Mouse (Mus musculus): Measurements from ENCODE around the gene Aff2. TPM values are rescaled to one million over a fixed set of nuclear protein-coding genes. Genes with fewer than 3 reads are reported as not detected.

Aff2 gene
- polyA plus RNA-seq, 2 experiments = 0.10 to 0.11 TPM

- H3K27ac ChIP-seq = no peak overlapping the region
- H3K9ac ChIP-seq (replicated peaks) = no peak overlapping the region
- no peaks in the 10 kb centered on the region for H3K36me3 ChIP-seq (replicated peaks; ENCODE audit: control insufficient read depth, insufficient read depth, low read depth)
- no peak for ATAC-seq (ENCODE audit: insufficient read depth)
- no peaks in the 10 kb centered on the region for H3K4me1 ChIP-seq (replicated peaks; ENCODE audit: control insufficient read depth in 2 of 2, insufficient read depth in 2 of 2, low read length in 1 of 2)
- H3K27me3 ChIP-seq (ENCODE audit: control insufficient read depth, insufficient read depth, low read length) = no peaks in the 10 kb centered on the region
- no peak for DNase-seq (ENCODE audit: low read depth in 3 of 3, low spot score in 3 of 3)
- no peak overlapping the region for H3K4me2 ChIP-seq (ENCODE audit: low read depth)
- H3K9me3 ChIP-seq (ENCODE audit: control insufficient read depth, low read length) = no peaks in the 10 kb centered on the region
- H3K4me3 ChIP-seq (ENCODE audit: insufficient read depth in 1 of 2, low read depth in 2 of 2, low read length in 2 of 2) = no peak overlapping the region
- no peak for TF ChIP-seq CTCF (IDR thresholded peaks at IDR 0.05; ENCODE audit: low read depth)
- TF ChIP-seq EP300 (IDR thresholded peaks at IDR 0.05; ENCODE audit: low read depth) = no peak
- 40% methylated on average over 1 of the region's 1 CpGs for WGBS (ENCODE audit: insufficient replicate concordance)
Observed at GRCm38 (mm10) chrX:69540811-69541210, 180.7 kb downstream of the Aff2 start.

GRCm38 (mm10) chrX:69579903-69580459 lies 219.9 kb downstream of the Aff2 start:
- H3K36me3 ChIP-seq (replicated peaks; ENCODE audit: control insufficient read depth, insufficient read depth, low read depth) = no peaks in the 10 kb centered on the region
- DNase-seq (ENCODE audit: low read depth in 3 of 3, low spot score in 3 of 3) = no peak
- no peaks in the 10 kb centered on the region for H3K4me1 ChIP-seq (replicated peaks; ENCODE audit: control insufficient read depth in 2 of 2, insufficient read depth in 2 of 2, low read length in 1 of 2)
- no peaks in the 10 kb centered on the region for H3K9me3 ChIP-seq (ENCODE audit: control insufficient read depth, low read length)
- TF ChIP-seq EP300 (IDR thresholded peaks at IDR 0.05; ENCODE audit: low read depth) = no peak
- no peak for TF ChIP-seq CTCF (IDR thresholded peaks at IDR 0.05; ENCODE audit: low read depth)
- 64% methylated on average over 2 of the region's 2 CpGs for WGBS (ENCODE audit: insufficient replicate concordance)
- H3K4me3 ChIP-seq (ENCODE audit: insufficient read depth in 1 of 2, low read depth in 2 of 2, low read length in 2 of 2) = no peak overlapping the region
- H3K27me3 ChIP-seq (ENCODE audit: control insufficient read depth, insufficient read depth, low read length) = no peaks in the 10 kb centered on the region
- no peak overlapping the region for H3K27ac ChIP-seq
- no peak overlapping the region for H3K4me2 ChIP-seq (ENCODE audit: low read depth)
- no peak for ATAC-seq (ENCODE audit: insufficient read depth)
- H3K9ac ChIP-seq (replicated peaks) = no peak overlapping the region

GRCm38 (mm10) chrX:69608793-69609192 lies 248.7 kb downstream of the Aff2 start:
- H3K9ac ChIP-seq (replicated peaks) = no peak overlapping the region
- H3K4me2 ChIP-seq (ENCODE audit: low read depth) = no peak overlapping the region
- H3K27me3 ChIP-seq (ENCODE audit: control insufficient read depth, insufficient read depth, low read length) = no peaks in the 10 kb centered on the region
- no peak overlapping the region for H3K27ac ChIP-seq
- DNase-seq (ENCODE audit: low read depth in 3 of 3, low spot score in 3 of 3) (no peak), ATAC-seq (ENCODE audit: insufficient read depth) (no peak)
- H3K9me3 ChIP-seq (ENCODE audit: control insufficient read depth, low read length) = no peaks in the 10 kb centered on the region
- no peaks in the 10 kb centered on the region for H3K36me3 ChIP-seq (replicated peaks; ENCODE audit: control insufficient read depth, insufficient read depth, low read depth)
- no peaks in the 10 kb centered on the region for H3K4me1 ChIP-seq (replicated peaks; ENCODE audit: control insufficient read depth in 2 of 2, insufficient read depth in 2 of 2, low read length in 1 of 2)
- no peak overlapping the region for H3K4me3 ChIP-seq (ENCODE audit: insufficient read depth in 1 of 2, low read depth in 2 of 2, low read length in 2 of 2)
- TF ChIP-seq EP300 (IDR thresholded peaks at IDR 0.05; ENCODE audit: low read depth) = no peak
- no peak for TF ChIP-seq CTCF (IDR thresholded peaks at IDR 0.05; ENCODE audit: low read depth)

GRCm38 (mm10) chrX:69663038-69663437 lies 302.9 kb downstream of the Aff2 start:
- Histone ChIP-seq H3K4me3 (ENCODE audit: insufficient read depth in 1 of 2, low read depth in 2 of 2, low read length in 2 of 2) (no peak overlapping the region), H3K4me2 (ENCODE audit: low read depth) (no peak overlapping the region), H3K27ac (no peak overlapping the region), H3K4me1 (replicated peaks; ENCODE audit: control insufficient read depth in 2 of 2, insufficient read depth in 2 of 2, low read length in 1 of 2) (no peaks in the 10 kb centered on the region), H3K9ac (replicated peaks) (no peak overlapping the region), H3K9me3 (ENCODE audit: control insufficient read depth, low read length) (no peaks in the 10 kb centered on the region), H3K36me3 (replicated peaks; ENCODE audit: control insufficient read depth, insufficient read depth, low read depth) (no peaks in the 10 kb centered on the region), H3K27me3 (ENCODE audit: control insufficient read depth, insufficient read depth, low read length) (no peaks in the 10 kb centered on the region)
- TF ChIP-seq CTCF (IDR thresholded peaks at IDR 0.05; ENCODE audit: low read depth) = no peak
- TF ChIP-seq EP300 (IDR thresholded peaks at IDR 0.05; ENCODE audit: low read depth) = no peak
- ATAC-seq (ENCODE audit: insufficient read depth) (no peak), DNase-seq (ENCODE audit: low read depth in 3 of 3, low spot score in 3 of 3) (no peak)
- WGBS (ENCODE audit: insufficient replicate concordance) = 72% methylated on average over 2 of the region's 2 CpGs

GRCm38 (mm10) chrX:69666145-69666677 lies 306.1 kb downstream of the Aff2 start:
- H3K9me3 ChIP-seq (ENCODE audit: control insufficient read depth, low read length) = no peaks in the 10 kb centered on the region
- H3K27ac ChIP-seq = no peak overlapping the region
- no peaks in the 10 kb centered on the region for H3K27me3 ChIP-seq (ENCODE audit: control insufficient read depth, insufficient read depth, low read length)
- TF ChIP-seq CTCF (IDR thresholded peaks at IDR 0.05; ENCODE audit: low read depth) (no peak), EP300 (IDR thresholded peaks at IDR 0.05; ENCODE audit: low read depth) (no peak)
- no peak for ATAC-seq (ENCODE audit: insufficient read depth)
- no peak overlapping the region for H3K4me2 ChIP-seq (ENCODE audit: low read depth)
- no peak overlapping the region for H3K9ac ChIP-seq (replicated peaks)
- no peaks in the 10 kb centered on the region for H3K4me1 ChIP-seq (replicated peaks; ENCODE audit: control insufficient read depth in 2 of 2, insufficient read depth in 2 of 2, low read length in 1 of 2)
- no peak for DNase-seq (ENCODE audit: low read depth in 3 of 3, low spot score in 3 of 3)
- no peak overlapping the region for H3K4me3 ChIP-seq (ENCODE audit: insufficient read depth in 1 of 2, low read depth in 2 of 2, low read length in 2 of 2)
- WGBS (ENCODE audit: insufficient replicate concordance) = 65% methylated on average over 3 of the region's 3 CpGs
- H3K36me3 ChIP-seq (replicated peaks; ENCODE audit: control insufficient read depth, insufficient read depth, low read depth) = no peaks in the 10 kb centered on the region

Data from liver, embryonic 14.5 days (tissue).